Mouse (Mus musculus) embryonic facial prominence, embryonic 10.5 days (tissue): ENCODE measurements around the gene Slc2a5. TPM values are rescaled to one million over a fixed set of nuclear protein-coding genes. Genes with fewer than 3 reads are reported as not detected.

ENCODE experiments used
- DNase-seq: peaks from one replicate; pipeline ENCODE4 v3.0.0-alpha.2; 2017; ENCODE audit warnings: low spot score
- H3K27ac ChIP-seq: fragments of 300-500 bp; sonication (generic); replicated peaks from 2 replicates; pipeline ENCODE4 v1.5.1; 2016; ENCODE audit warnings: mild to moderate bottlenecking
- H3K27me3 ChIP-seq: fragments of 300-500 bp; sonication (generic); replicated peaks from 2 replicates; pipeline ENCODE4 v1.6.1; 2016; ENCODE audit warnings: low read depth, mild to moderate bottlenecking; ENCODE audit not compliant: poor library complexity, severe bottlenecking
- H3K36me3 ChIP-seq: fragments of 300-500 bp; sonication (generic); replicated peaks from 2 replicates; pipeline ENCODE4 v1.6.1; 2016; ENCODE audit warnings: mild to moderate bottlenecking, moderate library complexity
- H3K4me1 ChIP-seq: fragments of 300-500 bp; sonication (generic); 2 replicates; pipeline ENCODE4 v1.6.1; 2016
- H3K4me3 ChIP-seq: fragments of 300-500 bp; sonication (generic); 2 replicates; pipeline ENCODE4 v1.5.1; 2016; ENCODE audit warnings: mild to moderate bottlenecking, moderate library complexity
- H3K9me3 ChIP-seq: fragments of 300-500 bp; sonication (generic); 2 replicates; pipeline ENCODE4 v1.6.1; 2016; ENCODE audit warnings: mild to moderate bottlenecking
- WGBS: fragments of 180-500 bp; shearing (Covaris S2); methylation state at CpG from one replicate; pipeline ENCODE4 v1.1.7; 2016; 5-methylcytosine and 5-hydroxymethylcytosine counted together
- polyA plus RNA-seq: library from polyadenylated mRNA; unstranded; fragments of >200 nt; fragmentation: Nextera tagmentation; extraction: Ambion mirVana; gene quantifications from 2 replicates; pipeline ENCODE4 v1.2.1, GENCODE M21; 2016

The Slc2a5 gene
- polyA plus RNA-seq, 1 experiment from 2014 or later, result 1.4 TPM

GRCm38 (mm10) chr4:150181304-150181703, 62.2 kb downstream of the Slc2a5 start:
- 88% methylated on average over 7 of the region's 7 CpGs for WGBS
- Histone ChIP-seq H3K4me3 (no peak overlapping the region), H3K27me3 (no peaks in the 10 kb centered on the region), H3K4me1 (peaks cover 26% of the 10 kb centered on the region), H3K36me3 (no peaks in the 10 kb centered on the region), H3K9me3 (peaks cover 5% of the 10 kb centered on the region), H3K27ac (no peak overlapping the region)
- DNase-seq, result no peak

- 54% methylated on average over 11 of the region's 11 CpGs for WGBS
- Histone ChIP-seq H3K27ac (no peak overlapping the region), H3K9me3 (no peaks in the 10 kb centered on the region), H3K4me1 (peaks cover 16% of the 10 kb centered on the region), H3K27me3 (no peaks in the 10 kb centered on the region), H3K4me3 (no peak overlapping the region), H3K36me3 (no peaks in the 10 kb centered on the region)
- no peak for DNase-seq
Measured at GRCm38 (mm10) chr4:150188236-150188635, 69.2 kb downstream of the Slc2a5 start.

GRCm38 (mm10) chr4:150192199-150192598, 73.1 kb downstream of the Slc2a5 start:
- Histone ChIP-seq H3K27me3 (no peaks in the 10 kb centered on the region), H3K4me1 (peaks cover 14% of the 10 kb centered on the region), H3K27ac (no peak overlapping the region), H3K4me3 (no peak overlapping the region), H3K36me3 (no peaks in the 10 kb centered on the region), H3K9me3 (no peaks in the 10 kb centered on the region)
- DNase-seq, result no peak
- WGBS, result 85% methylated on average over 6 of the region's 6 CpGs

Other genes with a start within 250 kb of the Slc2a5 start
- gene Spsb1, start 164.2 kb upstream of the Slc2a5 start, polyA plus RNA-seq, result 16.7 and 21.4 TPM in 2 replicates
- 4.9 and 5.3 TPM in 2 replicates for gene H6pd, start 110.3 kb upstream of the Slc2a5 start, polyA plus RNA-seq
- 0.49 and 0.55 TPM in 2 replicates for gene Gpr157, start 31.9 kb upstream of the Slc2a5 start, polyA plus RNA-seq
- not detected in 2 replicates for gene Slc2a7, start 29.7 kb downstream of the Slc2a5 start, polyA plus RNA-seq
- gene Car6, start 82.0 kb downstream of the Slc2a5 start, polyA plus RNA-seq, result 0.27 TPM in 1 of 2 replicates, not detected in the other
- gene Eno1, start 117.4 kb downstream of the Slc2a5 start, polyA plus RNA-seq, result 3,458 and 4,025 TPM in 2 replicates
- 26.1 and 31.4 TPM in 2 replicates for gene Rere, start 162.4 kb downstream of the Slc2a5 start, polyA plus RNA-seq